Mouse (Mus musculus): ENCODE results near the gene Tbc1d24. TPM values are rescaled to one million over a fixed set of nuclear protein-coding genes. Genes with fewer than 3 reads are reported as not detected.
A peak's percentile ranks its signal among the peaks of the same experiment; 100 is the strongest.

The Tbc1d24 gene
- polyA plus RNA-seq, 1 experiment = 10.6 TPM

GRCm38 (mm10) chr17:24167891-24168505 lies 37.4 kb downstream of the Tbc1d24 start:
- H3K27ac ChIP-seq (ENCODE audit: control insufficient read depth, insufficient read depth, low read depth, low read length, poor library complexity) = peak overlapping the region; percentile 98
- TF ChIP-seq CTCF (IDR thresholded peaks at IDR 0.05; ENCODE audit: control insufficient read depth, insufficient read depth, low read length) = no peak
- TF ChIP-seq POLR2A (IDR thresholded peaks at IDR 0.05; ENCODE audit: borderline replicate concordance, control insufficient read depth, low read depth, low read length) = no peak
- peaks cover 11% of the 10 kb centered on the region; the same call in 1 of the 2 replicates for H3K4me1 ChIP-seq (ENCODE audit: control insufficient read depth, insufficient read depth, low read length)
- WGBS = 30% methylated on average over 7 of the region's 7 CpGs
- peak overlapping the region; percentile 89 for H3K4me3 ChIP-seq (replicated peaks; ENCODE audit: control insufficient read depth, low read depth, low read length)

DNA sequence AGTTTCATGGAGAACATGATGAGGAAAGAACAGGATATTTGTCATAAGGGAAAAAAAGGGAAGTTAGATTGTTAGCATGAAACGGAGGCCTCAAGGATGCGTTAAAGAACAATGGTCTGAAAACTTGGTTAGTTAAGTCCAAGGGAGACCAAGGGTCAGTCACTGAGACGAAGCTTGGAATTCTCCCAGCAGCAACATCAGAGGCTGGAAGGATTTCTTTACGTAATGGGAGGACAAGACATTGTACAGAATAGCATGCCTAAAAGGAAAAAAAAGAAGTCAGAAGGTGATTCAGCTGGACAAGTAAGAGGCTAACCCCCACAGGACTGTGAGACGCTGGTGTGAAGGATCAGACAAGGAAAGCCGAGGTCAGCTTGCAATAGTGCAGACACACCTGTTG lies 38.2 kb downstream of the Tbc1d24 start:
- H3K4me3 ChIP-seq (replicated peaks; ENCODE audit: control insufficient read depth, low read depth, low read length) = peak overlapping the region; percentile 21
- TF ChIP-seq POLR2A (IDR thresholded peaks at IDR 0.05; ENCODE audit: borderline replicate concordance, control insufficient read depth, low read depth, low read length) = no peak
- TF ChIP-seq CTCF (IDR thresholded peaks at IDR 0.05; ENCODE audit: control insufficient read depth, insufficient read depth, low read length) = no peak
- peak overlapping the region; percentile 49 for H3K27ac ChIP-seq (ENCODE audit: control insufficient read depth, insufficient read depth, low read depth, low read length, poor library complexity)
- WGBS = 29% methylated on average over 6 of the region's 6 CpGs
- peaks cover 11% of the 10 kb centered on the region; the same call in 1 of the 2 replicates for H3K4me1 ChIP-seq (ENCODE audit: control insufficient read depth, insufficient read depth, low read length)

- WGBS = 62% methylated on average over 11 of the region's 11 CpGs
- Histone ChIP-seq H3K4me1 (ENCODE audit: control insufficient read depth, insufficient read depth, low read length) (peaks cover 8% of the 10 kb centered on the region), H3K27ac (ENCODE audit: control insufficient read depth, insufficient read depth, low read depth, low read length, poor library complexity) (peak overlapping the region; percentile 14), H3K4me3 (replicated peaks; ENCODE audit: control insufficient read depth, low read depth, low read length) (no peak overlapping the region)
- TF ChIP-seq CTCF (IDR thresholded peaks at IDR 0.05; ENCODE audit: control insufficient read depth, insufficient read depth, low read length) (0 out of 2 replicates have a peak, but pooled peaks have one; percentile 4), POLR2A (IDR thresholded peaks at IDR 0.05; ENCODE audit: borderline replicate concordance, control insufficient read depth, low read depth, low read length) (no peak)
Measured at GRCm38 (mm10) chr17:24164566-24165259, 40.6 kb downstream of the Tbc1d24 start.

DNA sequence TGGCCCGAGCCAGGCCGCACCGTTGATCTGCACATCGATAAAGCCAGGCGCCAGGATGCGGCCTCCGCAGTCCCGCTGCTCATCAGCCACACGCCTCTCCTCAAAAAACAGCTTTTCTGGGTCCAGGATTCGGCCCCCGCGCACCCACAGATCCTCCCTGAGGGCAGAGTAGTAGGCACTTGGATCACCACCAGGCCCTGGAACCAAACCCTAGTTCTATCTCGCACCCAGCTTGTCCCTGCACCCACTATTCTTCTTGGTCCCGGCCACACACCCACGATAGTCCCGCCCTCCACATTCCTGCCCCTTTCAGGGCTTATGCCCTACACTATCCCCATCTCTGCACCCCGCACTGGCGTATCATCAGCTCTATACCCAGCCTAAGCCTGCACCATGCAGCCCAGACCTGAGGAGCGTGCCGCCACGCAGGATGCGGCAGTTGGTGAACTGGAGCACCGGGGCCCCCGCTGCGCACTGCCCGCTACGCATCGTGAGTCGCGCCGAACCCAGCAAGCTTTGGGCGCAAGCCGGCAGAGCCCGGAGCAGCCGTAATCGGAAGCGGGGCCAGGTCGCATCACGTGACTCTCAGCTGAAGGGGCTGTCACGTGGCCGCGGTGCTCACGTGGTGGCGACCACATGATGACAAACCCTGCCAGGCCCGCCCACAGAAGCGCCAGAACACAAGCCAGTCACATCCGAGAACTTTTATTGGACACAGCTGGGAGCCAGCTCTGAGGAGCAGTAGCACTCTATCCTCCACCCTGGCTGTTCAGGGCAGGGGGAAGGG lies 42.0 kb downstream of the Tbc1d24 start, which contains the start of gene Amdhd2:
TSS of gene Amdhd2 (minus strand) at position 591 of the 787 bp plus-strand sequence.
- Histone ChIP-seq H3K4me1 (ENCODE audit: control insufficient read depth, insufficient read depth, low read length) (peaks cover 9% of the 10 kb centered on the region), H3K27ac (ENCODE audit: control insufficient read depth, insufficient read depth, low read depth, low read length, poor library complexity) (peak within 1 kb of the TSS; percentile 94), H3K4me3 (replicated peaks; ENCODE audit: control insufficient read depth, low read depth, low read length) (peak within 1 kb of the TSS; percentile 90)
- under 1% methylated on average over 47 of the region's 47 CpGs for WGBS
- TF ChIP-seq POLR2A (IDR thresholded peaks at IDR 0.05; ENCODE audit: borderline replicate concordance, control insufficient read depth, low read depth, low read length) = peak; percentile 86
- TF ChIP-seq CTCF (IDR thresholded peaks at IDR 0.05; ENCODE audit: control insufficient read depth, insufficient read depth, low read length) = no peak

- no peak for TF ChIP-seq POLR2A (IDR thresholded peaks at IDR 0.05; ENCODE audit: borderline replicate concordance, control insufficient read depth, low read depth, low read length)
- no peak for TF ChIP-seq CTCF (IDR thresholded peaks at IDR 0.05; ENCODE audit: control insufficient read depth, insufficient read depth, low read length)
- peak overlapping the region; percentile 90 for H3K4me3 ChIP-seq (replicated peaks; ENCODE audit: control insufficient read depth, low read depth, low read length)
- peaks cover 9% of the 10 kb centered on the region for H3K4me1 ChIP-seq (ENCODE audit: control insufficient read depth, insufficient read depth, low read length)
- H3K27ac ChIP-seq (ENCODE audit: control insufficient read depth, insufficient read depth, low read depth, low read length, poor library complexity) = peak overlapping the region; percentile 94
- 2% methylated on average over 17 of the region's 17 CpGs for WGBS
Measured at GRCm38 (mm10) chr17:24162584-24163175, 42.7 kb downstream of the Tbc1d24 start.

DNA sequence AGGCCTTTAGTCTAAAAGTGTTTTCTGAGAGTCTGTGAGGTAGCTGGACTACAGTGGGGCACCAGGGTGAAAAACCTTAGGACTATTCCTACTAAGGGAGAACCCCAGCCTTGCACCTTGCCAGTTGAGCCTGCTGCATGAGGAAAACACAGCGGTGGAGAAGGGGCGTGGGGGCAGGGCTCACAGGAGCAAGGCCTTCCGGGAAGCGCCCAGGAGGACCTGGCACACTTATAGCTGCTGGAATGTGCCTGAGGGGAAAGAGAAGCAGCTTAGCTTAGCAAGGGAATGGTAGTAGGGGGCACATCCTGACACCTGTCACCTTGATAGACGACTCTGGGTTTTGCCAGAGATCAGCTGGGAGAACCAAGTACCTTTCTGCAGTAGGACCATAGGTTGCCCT lies 43.9 kb downstream of the Tbc1d24 start:
- TF ChIP-seq POLR2A (IDR thresholded peaks at IDR 0.05; ENCODE audit: borderline replicate concordance, control insufficient read depth, low read depth, low read length) (no peak), CTCF (IDR thresholded peaks at IDR 0.05; ENCODE audit: control insufficient read depth, insufficient read depth, low read length) (no peak)
- Histone ChIP-seq H3K27ac (ENCODE audit: control insufficient read depth, insufficient read depth, low read depth, low read length, poor library complexity) (no peak overlapping the region), H3K4me1 (ENCODE audit: control insufficient read depth, insufficient read depth, low read length) (peaks cover 8% of the 10 kb centered on the region), H3K4me3 (replicated peaks; ENCODE audit: control insufficient read depth, low read depth, low read length) (no peak overlapping the region)
- 88% methylated on average over 5 of the region's 5 CpGs for WGBS

GRCm38 (mm10) chr17:24157526-24157925 lies 47.8 kb downstream of the Tbc1d24 start:
- peaks cover 3% of the 10 kb centered on the region for H3K4me1 ChIP-seq (ENCODE audit: control insufficient read depth, insufficient read depth, low read length)
- WGBS = 89% methylated on average over 4 of the region's 4 CpGs

More at GRCm38 (mm10) chr17:24157526-24157925, 47.8 kb downstream of the Tbc1d24 start:
- H3K4me3 ChIP-seq (replicated peaks; ENCODE audit: control insufficient read depth, low read depth, low read length) = no peak overlapping the region
- TF ChIP-seq CTCF (IDR thresholded peaks at IDR 0.05; ENCODE audit: control insufficient read depth, insufficient read depth, low read length) (no peak), POLR2A (IDR thresholded peaks at IDR 0.05; ENCODE audit: borderline replicate concordance, control insufficient read depth, low read depth, low read length) (no peak)
- H3K27ac ChIP-seq (ENCODE audit: control insufficient read depth, insufficient read depth, low read depth, low read length, poor library complexity) = no peak overlapping the region
